Mouse (Mus musculus): ENCODE measurements around the gene Prkacb. TPM values are rescaled to one million over a fixed set of nuclear protein-coding genes. Genes with fewer than 3 reads are reported as not detected.

Prkacb gene
- polyA plus RNA-seq (2014; fragmentation: Nextera tagmentation; extraction: Ambion mirVana): 56.1 and 64.3 TPM in 2 replicates

- Histone ChIP-seq H3K4me1 (replicated peaks; ENCODE audit: control insufficient read depth, insufficient read depth, low read length) (peaks cover 5% of the 10 kb centered on the region), H3K27ac (ENCODE audit: low read depth) (peak within 1 kb of the TSS; percentile 92), H3K27me3 (replicated peaks; ENCODE audit: control insufficient read depth, insufficient read depth, low read length) (no peaks in the 10 kb centered on the region), H3K9me3 (ENCODE audit: control insufficient read depth, low read length) (no peaks in the 10 kb centered on the region), H3K36me3 (ENCODE audit: control insufficient read depth, insufficient read depth, low read length) (no peaks in the 10 kb centered on the region), H3K9ac (ENCODE audit: low read length) (peak within 1 kb of the TSS; percentile 93), H3K4me3 (ENCODE audit: low read depth, low read length) (peak within 1 kb of the TSS; percentile 96), H3K4me2 (ENCODE audit: low read length) (peak within 1 kb of the TSS; percentile 59)
- ATAC-seq (replicated peaks; ENCODE audit: low FRiP score, low TSS enrichment, low read depth) (peak; percentile 97), DNase-seq (ENCODE audit: low spot score) (peak; percentile 97)
- 0% methylated on average over 33 of the region's 60 CpGs for WGBS
These were observed at the start of gene Prkacb for GRCm38 (mm10) chr3:146812901-146813393. Gene Prkacb (minus strand): TSS chr3:146812990.

DNA sequence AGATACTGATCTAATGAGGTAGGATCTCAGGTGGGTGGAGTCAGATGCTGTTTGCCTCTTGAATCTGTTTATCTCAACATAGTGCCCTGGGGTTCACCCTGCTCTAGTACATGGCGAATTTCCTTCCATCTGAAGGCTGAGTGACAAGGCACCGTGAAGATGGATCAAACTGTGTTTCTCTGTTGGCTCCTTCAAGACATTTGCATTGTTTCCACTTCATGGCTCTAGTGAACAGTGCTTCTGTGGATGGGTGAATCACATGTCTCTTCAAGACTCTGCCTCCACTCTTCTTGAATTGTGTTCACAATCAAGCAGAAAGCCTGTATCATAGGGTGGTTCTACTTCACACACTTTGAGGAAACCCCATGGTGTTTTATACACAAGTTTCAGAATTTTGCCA, 47.5 kb upstream of the Prkacb start:
- Histone ChIP-seq H3K27me3 (replicated peaks; ENCODE audit: control insufficient read depth, insufficient read depth, low read length) (no peaks in the 10 kb centered on the region), H3K36me3 (ENCODE audit: control insufficient read depth, insufficient read depth, low read length) (no peaks in the 10 kb centered on the region), H3K9ac (ENCODE audit: low read length) (no peak overlapping the region), H3K4me3 (ENCODE audit: low read depth, low read length) (no peak overlapping the region), H3K27ac (ENCODE audit: low read depth) (no peak overlapping the region), H3K4me2 (ENCODE audit: low read length) (no peak overlapping the region), H3K4me1 (replicated peaks; ENCODE audit: control insufficient read depth, insufficient read depth, low read length) (no peaks in the 10 kb centered on the region), H3K9me3 (ENCODE audit: control insufficient read depth, low read length) (no peaks in the 10 kb centered on the region)
- no peak for DNase-seq (ENCODE audit: low spot score)
- ATAC-seq (replicated peaks; ENCODE audit: low FRiP score, low TSS enrichment, low read depth): no peak
- 79% methylated on average over 2 of the region's 2 CpGs for WGBS

- H3K4me2 ChIP-seq (ENCODE audit: low read length): no peak overlapping the region
- DNase-seq (ENCODE audit: low spot score) (no peak), ATAC-seq (replicated peaks; ENCODE audit: low FRiP score, low TSS enrichment, low read depth) (no peak)
- H3K9ac ChIP-seq (ENCODE audit: low read length): no peak overlapping the region
- H3K4me3 ChIP-seq (ENCODE audit: low read depth, low read length): no peak overlapping the region
- H3K27me3 ChIP-seq (replicated peaks; ENCODE audit: control insufficient read depth, insufficient read depth, low read length): no peaks in the 10 kb centered on the region
- H3K36me3 ChIP-seq (ENCODE audit: control insufficient read depth, insufficient read depth, low read length): no peaks in the 10 kb centered on the region
- no peaks in the 10 kb centered on the region for H3K4me1 ChIP-seq (replicated peaks; ENCODE audit: control insufficient read depth, insufficient read depth, low read length)
- 92% methylated on average over 10 of the region's 10 CpGs for WGBS
- no peaks in the 10 kb centered on the region for H3K9me3 ChIP-seq (ENCODE audit: control insufficient read depth, low read length)
- H3K27ac ChIP-seq (ENCODE audit: low read depth): no peak overlapping the region
These were observed 44.6 kb upstream of the Prkacb start for GRCm38 (mm10) chr3:146857373-146857772.

- WGBS: 80% methylated on average over 7 of the region's 7 CpGs
- DNase-seq (ENCODE audit: low spot score) (no peak), ATAC-seq (replicated peaks; ENCODE audit: low FRiP score, low TSS enrichment, low read depth) (no peak)
- no peaks in the 10 kb centered on the region for H3K4me1 ChIP-seq (replicated peaks; ENCODE audit: control insufficient read depth, insufficient read depth, low read length)
- no peak overlapping the region for H3K4me2 ChIP-seq (ENCODE audit: low read length)
- no peaks in the 10 kb centered on the region for H3K27me3 ChIP-seq (replicated peaks; ENCODE audit: control insufficient read depth, insufficient read depth, low read length)
- H3K27ac ChIP-seq (ENCODE audit: low read depth): no peak overlapping the region
- no peaks in the 10 kb centered on the region for H3K36me3 ChIP-seq (ENCODE audit: control insufficient read depth, insufficient read depth, low read length)
- H3K4me3 ChIP-seq (ENCODE audit: low read depth, low read length): no peak overlapping the region
- no peaks in the 10 kb centered on the region for H3K9me3 ChIP-seq (ENCODE audit: control insufficient read depth, low read length)
- no peak overlapping the region for H3K9ac ChIP-seq (ENCODE audit: low read length)
These were observed 41.8 kb upstream of the Prkacb start for GRCm38 (mm10) chr3:146854473-146855087.

GRCm38 (mm10) chr3:146851966-146852891, 39.4 kb upstream of the Prkacb start, which contains the start of gene Ttll7:
Gene Ttll7 (plus strand): TSS chr3:146852367.
- 0 out of 2 replicates have a peak within 1 kb of the TSS, but pooled peaks have one; percentile 35 for H3K27ac ChIP-seq (ENCODE audit: low read depth)
- under 1% methylated on average over 36 of the region's 36 CpGs for WGBS
- H3K9ac ChIP-seq (ENCODE audit: low read length): peak within 1 kb of the TSS; percentile 61
- no peaks in the 10 kb centered on the region for H3K4me1 ChIP-seq (replicated peaks; ENCODE audit: control insufficient read depth, insufficient read depth, low read length)
- peak within 1 kb of the TSS; percentile 36 for H3K4me3 ChIP-seq (ENCODE audit: low read depth, low read length)
- DNase-seq (ENCODE audit: low spot score) (peak; percentile 95), ATAC-seq (replicated peaks; ENCODE audit: low FRiP score, low TSS enrichment, low read depth) (peak; percentile 95)
- no peaks in the 10 kb centered on the region for H3K27me3 ChIP-seq (replicated peaks; ENCODE audit: control insufficient read depth, insufficient read depth, low read length)
- no peaks in the 10 kb centered on the region for H3K9me3 ChIP-seq (ENCODE audit: control insufficient read depth, low read length)
- no peaks in the 10 kb centered on the region for H3K36me3 ChIP-seq (ENCODE audit: control insufficient read depth, insufficient read depth, low read length)
- peak within 1 kb of the TSS; percentile 45 for H3K4me2 ChIP-seq (ENCODE audit: low read length)

- Histone ChIP-seq H3K27ac (ENCODE audit: low read depth) (no peak overlapping the region), H3K4me1 (replicated peaks; ENCODE audit: control insufficient read depth, insufficient read depth, low read length) (no peaks in the 10 kb centered on the region), H3K27me3 (replicated peaks; ENCODE audit: control insufficient read depth, insufficient read depth, low read length) (no peaks in the 10 kb centered on the region), H3K9ac (ENCODE audit: low read length) (no peak overlapping the region), H3K4me2 (ENCODE audit: low read length) (no peak overlapping the region), H3K36me3 (ENCODE audit: control insufficient read depth, insufficient read depth, low read length) (no peaks in the 10 kb centered on the region), H3K9me3 (ENCODE audit: control insufficient read depth, low read length) (no peaks in the 10 kb centered on the region), H3K4me3 (ENCODE audit: low read depth, low read length) (no peak overlapping the region)
- 88% methylated on average over 7 of the region's 7 CpGs for WGBS
- ATAC-seq (replicated peaks; ENCODE audit: low FRiP score, low TSS enrichment, low read depth): no peak
- no peak for DNase-seq (ENCODE audit: low spot score)
These were observed 36.6 kb upstream of the Prkacb start for GRCm38 (mm10) chr3:146849360-146849759.

DNA sequence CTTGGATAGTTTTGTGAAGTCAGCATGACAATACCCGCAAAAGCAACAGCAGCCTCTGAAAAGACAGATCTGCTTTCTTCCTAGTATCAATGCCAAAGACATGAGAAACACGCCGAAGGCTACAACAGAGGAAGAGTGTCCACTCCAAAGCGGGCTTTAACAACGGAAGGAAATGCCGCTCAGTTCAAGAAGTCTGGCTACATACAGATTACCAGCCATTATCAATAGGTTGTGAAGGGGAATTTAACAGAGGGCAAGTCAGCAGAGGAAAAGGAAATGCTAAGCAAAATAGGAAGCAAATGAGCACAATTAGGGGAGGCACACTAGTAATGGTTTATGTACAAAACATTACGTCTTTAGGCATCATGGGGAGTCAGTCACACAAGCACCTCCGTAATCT, 35.3 kb upstream of the Prkacb start:
- Histone ChIP-seq H3K4me3 (ENCODE audit: low read depth, low read length) (no peak overlapping the region), H3K36me3 (ENCODE audit: control insufficient read depth, insufficient read depth, low read length) (no peaks in the 10 kb centered on the region), H3K9me3 (ENCODE audit: control insufficient read depth, low read length) (no peaks in the 10 kb centered on the region), H3K4me1 (replicated peaks; ENCODE audit: control insufficient read depth, insufficient read depth, low read length) (no peaks in the 10 kb centered on the region), H3K27ac (ENCODE audit: low read depth) (no peak overlapping the region), H3K27me3 (replicated peaks; ENCODE audit: control insufficient read depth, insufficient read depth, low read length) (no peaks in the 10 kb centered on the region), H3K4me2 (ENCODE audit: low read length) (no peak overlapping the region), H3K9ac (ENCODE audit: low read length) (no peak overlapping the region)
- ATAC-seq (replicated peaks; ENCODE audit: low FRiP score, low TSS enrichment, low read depth): no peak
- 78% methylated on average over 8 of the region's 8 CpGs for WGBS
- DNase-seq (ENCODE audit: low spot score): no peak

GRCm38 (mm10) chr3:146846237-146846636, 33.4 kb upstream of the Prkacb start:
- Histone ChIP-seq H3K4me1 (replicated peaks; ENCODE audit: control insufficient read depth, insufficient read depth, low read length) (no peaks in the 10 kb centered on the region), H3K27me3 (replicated peaks; ENCODE audit: control insufficient read depth, insufficient read depth, low read length) (no peaks in the 10 kb centered on the region), H3K4me3 (ENCODE audit: low read depth, low read length) (no peak overlapping the region), H3K9ac (ENCODE audit: low read length) (no peak overlapping the region), H3K36me3 (ENCODE audit: control insufficient read depth, insufficient read depth, low read length) (no peaks in the 10 kb centered on the region), H3K27ac (ENCODE audit: low read depth) (no peak overlapping the region), H3K4me2 (ENCODE audit: low read length) (no peak overlapping the region), H3K9me3 (ENCODE audit: control insufficient read depth, low read length) (no peaks in the 10 kb centered on the region)
- 88% methylated on average over 5 of the region's 5 CpGs for WGBS
- DNase-seq (ENCODE audit: low spot score) (no peak), ATAC-seq (replicated peaks; ENCODE audit: low FRiP score, low TSS enrichment, low read depth) (no peak)
